Mouse (Mus musculus) lung, postnatal 0 days (tissue): ENCODE measurements around the gene Evl. TPM values are rescaled to one million over a fixed set of nuclear protein-coding genes. Genes with fewer than 3 reads are reported as not detected.

Experiments used
- ATAC-seq: fragments of 200-750 bp; cut with Nextera tagmentation; 2 replicates; pipeline ENCODE4 v1.8.0; 2017; ENCODE audit warnings: moderate library complexity
- DNase-seq: peaks from one replicate; pipeline ENCODE4 v3.0.0-alpha.2; 2016; ENCODE audit warnings: low spot score
- H3K27ac ChIP-seq: fragments of 300-500 bp; sonication (generic); 2 replicates; pipeline ENCODE4 v1.5.1; 2014; ENCODE audit warnings: antibody characterized with exemption, mild to moderate bottlenecking, low read length, mixed read lengths
- H3K27me3 ChIP-seq: fragments of 300-500 bp; sonication (generic); replicated peaks from 2 replicates; pipeline ENCODE4 v1.6.1; 2014; ENCODE audit warnings: low read length, mixed read lengths; ENCODE audit not compliant: insufficient read depth
- H3K36me3 ChIP-seq: fragments of 300-500 bp; sonication (generic); 2 replicates; pipeline ENCODE4 v1.6.1; 2014; ENCODE audit warnings: low read length, mixed read lengths; ENCODE audit not compliant: insufficient read depth
- H3K4me1 ChIP-seq: fragments of 300-500 bp; sonication (generic); 2 replicates; pipeline ENCODE4 v1.6.1; 2014; ENCODE audit warnings: antibody characterized with exemption, low read depth, low read length, mixed read lengths; ENCODE audit not compliant: insufficient read depth
- H3K4me2 ChIP-seq: fragments of 300-500 bp; sonication (generic); replicated peaks from 2 replicates; pipeline ENCODE4 v1.6.1; 2014; ENCODE audit warnings: low read depth, mild to moderate bottlenecking, low read length, moderate library complexity, mixed read lengths
- H3K4me3 ChIP-seq: fragments of 300-500 bp; sonication (generic); 2 replicates; pipeline ENCODE4 v1.5.1; 2014; ENCODE audit warnings: low read depth, low read length
- H3K9ac ChIP-seq: fragments of 300-500 bp; sonication (generic); replicated peaks from 2 replicates; pipeline ENCODE4 v1.6.1; 2014; ENCODE audit warnings: low read depth, mild to moderate bottlenecking
- H3K9me3 ChIP-seq: fragments of 300-500 bp; sonication (generic); 2 replicates; pipeline ENCODE4 v1.6.1; 2016; ENCODE audit warnings: low read length, mixed read lengths
- CTCF ChIP-seq: IDR thresholded peaks from 2 replicates; pipeline ENCODE4 v1.5.1; 2016; ENCODE audit warnings: antibody characterized with exemption, mild to moderate bottlenecking
- EP300 ChIP-seq: IDR thresholded peaks from 2 replicates; pipeline ENCODE4 v1.6.1; 2016; ENCODE audit warnings: antibody characterized with exemption, mild to moderate bottlenecking, control low read depth
- WGBS: fragments of 180-500 bp; shearing (Covaris S2); extraction: QIAGEN DNeasy Blood & Tissue Kit; methylation state at CpG from one replicate; pipeline ENCODE4 v1.1.7; 2014; 5-methylcytosine and 5-hydroxymethylcytosine counted together
- polyA plus RNA-seq: library from polyadenylated mRNA; unstranded; fragments of >200 nt; fragmentation: Nextera tagmentation; extraction: Ambion mirVana; gene quantifications from 2 replicates; pipeline ENCODE4 v1.2.1, GENCODE M21; 2015

Gene Evl
- polyA plus RNA-seq, 1 experiment from 2014 or later, result 45.5 TPM

DNA sequence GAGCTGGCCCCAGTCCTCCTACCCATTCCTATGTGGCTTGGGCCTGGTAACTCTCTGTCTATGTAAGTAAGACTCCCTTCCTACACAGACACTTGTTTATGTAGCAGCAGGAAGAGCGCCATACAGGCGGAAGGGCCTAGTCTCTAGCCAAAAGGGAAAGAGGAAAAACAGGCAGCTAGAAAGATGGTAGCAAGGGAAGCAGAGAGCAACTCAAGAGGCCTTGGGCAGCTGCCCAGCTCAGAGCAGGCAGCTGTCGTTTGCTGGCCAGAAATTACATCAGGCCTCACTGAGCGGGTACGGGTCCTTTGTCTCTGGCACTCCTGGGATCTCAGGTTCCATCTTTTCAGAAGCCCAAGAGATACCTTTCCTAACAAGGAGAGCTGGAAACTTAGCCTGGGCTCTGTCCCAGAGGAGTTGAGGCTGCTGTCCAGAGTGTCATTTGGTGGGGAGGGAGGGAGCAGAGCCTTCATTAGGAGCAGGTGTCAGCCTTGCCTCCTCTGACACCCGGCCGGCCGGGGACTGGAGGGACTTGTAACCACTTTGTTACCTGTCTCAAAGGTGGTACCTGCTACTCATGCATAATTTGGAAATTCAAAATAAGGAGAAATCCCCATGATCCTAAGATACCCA is 114.2 kb downstream of the Evl start:
- ATAC-seq, result peak; percentile 68
- H3K27ac ChIP-seq, result peak overlapping the region; percentile 62
- 50% methylated on average over 8 of the region's 8 CpGs for WGBS

DNA sequence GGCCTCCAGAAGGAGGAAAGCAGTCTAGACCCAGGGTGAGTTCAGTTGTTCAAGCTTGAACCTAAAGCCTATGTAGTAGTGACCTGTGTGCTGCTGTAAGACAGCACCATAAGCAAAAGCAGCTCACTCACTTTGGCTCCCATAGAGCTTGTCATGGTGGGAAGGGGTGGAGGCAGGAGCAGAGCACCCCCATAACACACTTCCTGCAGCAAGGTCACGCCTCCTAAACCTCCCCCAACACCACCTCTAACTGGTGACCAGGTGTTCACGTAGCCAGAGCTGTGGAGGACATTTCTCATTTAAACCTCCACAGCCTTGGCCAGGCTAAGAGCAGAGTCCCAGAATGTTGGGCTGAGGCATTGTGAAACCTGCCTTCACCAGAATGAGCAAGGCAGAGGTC is 117.0 kb downstream of the Evl start:
- Histone ChIP-seq H3K4me1 (peaks cover 11% of the 10 kb centered on the region; the same call in 1 of the 2 replicates), H3K9me3 (no peaks in the 10 kb centered on the region), H3K27ac (no peak overlapping the region), H3K36me3 (no peaks in the 10 kb centered on the region), H3K4me2 (no peak overlapping the region), H3K9ac (no peak overlapping the region), H3K27me3 (no peaks in the 10 kb centered on the region), H3K4me3 (no peak overlapping the region)
- no peak for DNase-seq
- TF ChIP-seq EP300 (no peak), CTCF (no peak)
- WGBS, result 91% methylated on average over 2 of the region's 2 CpGs
- no peak for ATAC-seq

More for the DNA sequence above, 114.2 kb downstream of the Evl start:
- Histone ChIP-seq H3K4me1 (peaks cover 11% of the 10 kb centered on the region; the same call in 1 of the 2 replicates), H3K4me2 (no peak overlapping the region), H3K9me3 (no peaks in the 10 kb centered on the region), H3K27me3 (no peaks in the 10 kb centered on the region), H3K9ac (no peak overlapping the region), H3K4me3 (no peak overlapping the region), H3K36me3 (no peaks in the 10 kb centered on the region)
- DNase-seq, result peak; percentile 64
- TF ChIP-seq EP300 (peak; percentile 67), CTCF (no peak)

DNA sequence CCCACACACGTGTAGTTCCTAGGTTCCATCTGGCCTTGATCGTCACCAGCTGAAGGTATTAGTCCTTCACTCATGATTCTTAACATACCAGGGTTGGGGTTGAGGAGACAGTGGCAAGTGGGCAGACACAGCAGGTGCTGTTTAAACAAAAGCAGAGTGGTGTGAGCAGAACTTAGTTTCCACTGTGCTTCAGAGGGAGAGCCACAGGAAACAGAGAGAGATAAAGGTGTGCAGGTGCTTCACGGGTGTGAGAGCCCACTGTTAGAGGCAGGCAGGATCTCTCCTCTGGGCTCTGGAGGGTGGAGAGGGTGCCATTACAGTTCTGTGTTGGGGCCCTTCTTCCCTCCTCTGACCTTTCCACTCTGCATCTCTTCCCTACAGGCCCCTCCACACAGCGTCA is 118.4 kb downstream of the Evl start:
- H3K4me2 ChIP-seq, result no peak overlapping the region
- ATAC-seq, result peak; percentile 24
- no peak overlapping the region for H3K27ac ChIP-seq
- H3K9me3 ChIP-seq, result no peaks in the 10 kb centered on the region
- no peaks in the 10 kb centered on the region for H3K27me3 ChIP-seq
- no peak overlapping the region for H3K9ac ChIP-seq
- WGBS, result 53% methylated on average over 3 of the region's 4 CpGs
- H3K4me3 ChIP-seq, result no peak overlapping the region
- no peaks in the 10 kb centered on the region for H3K36me3 ChIP-seq
- no peak for DNase-seq
- TF ChIP-seq EP300, result no peak
- no peak for TF ChIP-seq CTCF
- H3K4me1 ChIP-seq, result peaks cover 8% of the 10 kb centered on the region; the same call in 1 of the 2 replicates

DNA sequence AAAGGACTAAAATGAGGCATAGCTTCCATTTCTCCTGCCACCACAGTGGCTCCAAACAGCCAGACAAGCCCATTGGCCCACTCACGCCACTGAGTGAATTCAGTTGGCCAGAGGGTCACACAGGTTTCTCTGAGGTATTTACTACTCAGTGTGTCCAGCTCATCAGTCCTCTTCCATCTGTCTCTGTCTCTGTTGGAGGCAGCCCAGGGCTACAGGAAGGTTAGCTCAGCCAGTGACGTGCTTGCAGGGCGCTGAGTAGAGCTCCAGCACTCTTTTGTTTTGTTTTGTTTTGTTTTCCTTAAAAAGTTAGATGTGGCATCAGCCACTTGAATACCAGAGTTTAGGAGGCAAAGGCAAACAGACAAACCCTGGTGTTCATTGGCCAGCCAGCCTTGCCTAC is 119.0 kb downstream of the Evl start:
- 0 out of 2 replicates have a peak, but pooled peaks cover under 1% of the 10 kb centered on the region for H3K36me3 ChIP-seq
- WGBS, result 84% methylated on average over 3 of the region's 3 CpGs
- H3K9me3 ChIP-seq, result no peaks in the 10 kb centered on the region
- TF ChIP-seq CTCF (no peak), EP300 (no peak)
- no peaks in the 10 kb centered on the region for H3K27me3 ChIP-seq
- DNase-seq (no peak), ATAC-seq (no peak)
- peaks cover 4% of the 10 kb centered on the region; the same call in 1 of the 2 replicates for H3K4me1 ChIP-seq
- no peak overlapping the region for H3K27ac ChIP-seq
- H3K4me2 ChIP-seq, result no peak overlapping the region
- no peak overlapping the region for H3K4me3 ChIP-seq
- H3K9ac ChIP-seq, result no peak overlapping the region

- DNase-seq, result peak; percentile 62
- H3K4me2 ChIP-seq, result no peak overlapping the region
- no peaks in the 10 kb centered on the region for H3K4me1 ChIP-seq
- ATAC-seq, result peak; percentile 59
- H3K27me3 ChIP-seq, result no peaks in the 10 kb centered on the region
- no peak overlapping the region for H3K9ac ChIP-seq
- no peaks in the 10 kb centered on the region for H3K9me3 ChIP-seq
- TF ChIP-seq CTCF, result no peak
- no peak for TF ChIP-seq EP300
- H3K36me3 ChIP-seq, result peaks cover 8% of the 10 kb centered on the region; the same call in 1 of the 2 replicates
- no peak overlapping the region for H3K4me3 ChIP-seq
- no peak overlapping the region for H3K27ac ChIP-seq
- WGBS, result 45% methylated on average over 4 of the region's 4 CpGs
Observed at GRCm38 (mm10) chr12:108674502-108674901, 120.0 kb downstream of the Evl start.

DNA sequence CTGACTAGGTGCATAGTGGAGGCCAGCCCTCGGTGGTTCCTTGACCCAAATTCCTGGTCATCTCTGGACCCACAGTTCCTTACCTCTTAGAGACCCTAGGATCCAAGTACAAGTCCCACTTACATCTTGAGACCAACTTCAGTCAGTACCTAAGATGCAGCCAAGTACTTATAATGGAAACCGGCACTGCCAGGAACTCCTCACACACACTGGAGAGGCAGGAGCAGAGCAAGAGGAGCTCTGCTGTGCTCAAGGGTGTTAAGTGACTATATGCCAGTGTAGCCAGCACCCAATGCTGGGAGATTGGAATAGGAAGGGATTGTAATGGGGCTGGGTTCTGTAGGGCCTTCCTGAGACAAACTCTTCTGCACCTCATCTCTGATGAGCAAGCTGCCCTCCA is 120.4 kb downstream of the Evl start:
- DNase-seq (peak; percentile 35), ATAC-seq (peak; percentile 53)
- no peaks in the 10 kb centered on the region for H3K4me1 ChIP-seq
- no peak overlapping the region for H3K4me2 ChIP-seq
- H3K27me3 ChIP-seq, result no peaks in the 10 kb centered on the region
- TF ChIP-seq EP300, result no peak
- no peak for TF ChIP-seq CTCF
- H3K4me3 ChIP-seq, result no peak overlapping the region
- H3K27ac ChIP-seq, result no peak overlapping the region
- H3K36me3 ChIP-seq, result peaks cover 12% of the 10 kb centered on the region; the same call in 1 of the 2 replicates
- 63% methylated on average over 2 of the region's 2 CpGs for WGBS
- H3K9ac ChIP-seq, result no peak overlapping the region
- no peaks in the 10 kb centered on the region for H3K9me3 ChIP-seq
